ENCODE assay signal across 15 mouse cellular contexts in genomic region chr19:15880731-15881130, GRCm38 (mm10).
A peak's percentile ranks its signal among the peaks of the same experiment; 100 is the strongest.
DNase-seq lines count a peak whose midpoint lies in the region; ATAC-seq and TF ChIP-seq lines count a peak whose summit lies in the region.
"Had no signal": no experiment of that assay in that cellular context is flagged by ENCODE, and none has a peak within 500 bp of the region (broad histone marks: within the 10 kb centered on the region; RNA-seq: fewer than 3 reads in every experiment).

No protein-coding gene starts in this region.

- H3K27ac ChIP-seq in kidney, embryonic 15.5 days = no peak overlapping the region
- H3K27ac ChIP-seq in kidney, adult 2 months (ENCODE audit: insufficient read depth, low read depth, low read length) = no peak overlapping the region
- H3K27ac ChIP-seq: heart, embryonic 13.5 days; lung, embryonic 15.5 days had no signal

- no peaks in the 10 kb centered on the region for H3K27me3 ChIP-seq in kidney, embryonic 15.5 days
- H3K27me3 ChIP-seq in kidney, adult 2 months (replicated peaks; ENCODE audit: control insufficient read depth, insufficient read depth, low read length) = no peaks in the 10 kb centered on the region
- H3K27me3 ChIP-seq: heart, embryonic 13.5 days; lung, embryonic 15.5 days had no signal

- 34% methylated on average over 8 of the region's 8 CpGs for WGBS in kidney, embryonic 15.5 days
- WGBS in kidney, adult 2 months = 63% methylated on average over 8 of the region's 8 CpGs

- H3K9me3 ChIP-seq in kidney, embryonic 15.5 days (replicated peaks) = no peaks in the 10 kb centered on the region
- H3K9me3 ChIP-seq: heart, embryonic 13.5 days; lung, embryonic 15.5 days; megakaryocyte, embryonic 14.5 days had no signal

- 0 out of 2 replicates have a peak overlapping the region, but pooled peaks have one; percentile 4 for H3K4me2 ChIP-seq in kidney, embryonic 15.5 days
- H3K4me2 ChIP-seq: heart, embryonic 13.5 days; lung, embryonic 15.5 days had no signal

- H3K4me3 ChIP-seq in kidney, embryonic 15.5 days (replicated peaks) = no peak overlapping the region
- H3K4me3 ChIP-seq in kidney, adult 2 months (ENCODE audit: insufficient read depth, low read depth, low read length) = no peak overlapping the region
- H3K4me3 ChIP-seq: heart, embryonic 13.5 days; lung, embryonic 15.5 days; megakaryocyte, embryonic 14.5 days had no signal

- no peak for TF ChIP-seq CTCF in kidney, adult 2 months (conservative IDR thresholded peaks at IDR 0.05; ENCODE audit: insufficient read depth, insufficient read length, low read depth, low read length)
- TF ChIP-seq CTCF in brain, embryonic 14.5 days (IDR thresholded peaks at IDR 0.05; ENCODE audit: borderline replicate concordance, extremely low read depth, insufficient read depth, insufficient read length) = no peak

- no peak for ATAC-seq in kidney, embryonic 15.5 days (replicated peaks; ENCODE audit: low FRiP score)
- ATAC-seq: forebrain, embryonic 16.5 days had no signal

- H3K4me1 ChIP-seq in kidney, embryonic 15.5 days = peaks cover 6% of the 10 kb centered on the region
- H3K4me1 ChIP-seq in kidney, adult 2 months (ENCODE audit: control insufficient read depth, insufficient read depth, low read length) = no peaks in the 10 kb centered on the region

- no peaks in the 10 kb centered on the region for H3K36me3 ChIP-seq in kidney, embryonic 15.5 days
- no peaks in the 10 kb centered on the region for H3K36me3 ChIP-seq in kidney, adult 2 months (ENCODE audit: control insufficient read depth, insufficient read depth, low read length)
- H3K36me3 ChIP-seq: heart, embryonic 13.5 days; lung, embryonic 15.5 days had no signal

- no peak for TF ChIP-seq POLR2A in kidney, adult 2 months (IDR thresholded peaks at IDR 0.05; ENCODE audit: low read depth, low read length)
- TF ChIP-seq POLR2A in brain, embryonic 14.5 days (IDR thresholded peaks at IDR 0.05; ENCODE audit: borderline replicate concordance, extremely low read depth, insufficient read depth, insufficient read length, poor library complexity, severe bottlenecking) = no peak

- no peak overlapping the region for H3K9ac ChIP-seq in kidney, embryonic 15.5 days
- H3K9ac ChIP-seq: heart, embryonic 13.5 days; lung, embryonic 15.5 days had no signal

- DNase-seq in cerebellum, postnatal 25 days = peak; percentile 11 to 32
- DNase-seq in cerebellum, adult 11 months = no peak
- no peak for DNase-seq in kidney, adult 2 months
- DNase-seq in lung, postnatal 10 days = peak; percentile 23
- no peak for DNase-seq in lung, adult 18-20 months
- DNase-seq in brain, embryonic 14.5 days (ENCODE audit: low read depth) = peak; percentile 57
- DNase-seq in adrenal gland, adult 18-20 months (ENCODE audit: low spot score in 2 of 2) = no peak
- DNase-seq: adrenal gland, adult 8-10 months; cerebellum, adult 8-10 months; embryo, embryonic 11 days had no signal

Comparison
In these comparisons a context has a peak if more than half of its experiments do, and no peak if none do; other contexts are left out.
1. DNase-seq: peak in cerebellum, postnatal 25 days (2 of 2), lung, postnatal 10 days (single experiment) and brain, embryonic 14.5 days (single experiment); none in cerebellum, adult 11 months (single experiment), kidney, adult 2 months (single experiment), lung, adult 18-20 months (0 of 2) and adrenal gland, adult 18-20 months (0 of 2).